Mouse (Mus musculus): Measurements from ENCODE around the gene Insig1. TPM values are rescaled to one million over a fixed set of nuclear protein-coding genes. Genes with fewer than 3 reads are reported as not detected.

The Insig1 gene
- polyA plus RNA-seq, 1 experiment from 2014 or later: 222 TPM

DNA sequence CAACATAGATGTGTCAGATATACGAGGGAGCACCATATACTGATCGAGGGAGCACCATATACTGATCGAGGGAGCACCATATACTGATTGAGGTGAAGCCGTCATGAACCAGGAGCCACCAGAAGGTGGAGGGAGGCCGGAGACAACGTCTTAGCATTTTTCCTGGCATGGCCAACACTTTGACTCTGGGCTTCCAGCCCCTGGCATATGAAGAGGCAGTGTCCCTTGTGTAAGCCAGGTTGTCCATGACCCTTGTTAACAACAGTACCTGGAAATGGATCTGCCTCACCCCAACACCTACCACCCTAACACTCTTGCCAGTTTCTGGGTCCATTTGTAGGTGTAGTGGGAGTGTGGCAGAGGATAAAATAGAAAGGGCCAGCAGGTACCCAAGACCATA is 23.7 kb downstream of the Insig1 start:
- no peaks in the 10 kb centered on the region for H3K9me3 ChIP-seq
- ATAC-seq: no peak
- no peaks in the 10 kb centered on the region for H3K27me3 ChIP-seq (replicated peaks)
- 75% methylated on average over 6 of the region's 6 CpGs for WGBS
- H3K4me3 ChIP-seq (replicated peaks): no peak overlapping the region
- H3K27ac ChIP-seq: no peak overlapping the region
- H3K4me1 ChIP-seq (replicated peaks): no peaks in the 10 kb centered on the region
- no peak overlapping the region for H3K4me2 ChIP-seq (replicated peaks)
- H3K9ac ChIP-seq: no peak overlapping the region
- H3K36me3 ChIP-seq: no peaks in the 10 kb centered on the region

DNA sequence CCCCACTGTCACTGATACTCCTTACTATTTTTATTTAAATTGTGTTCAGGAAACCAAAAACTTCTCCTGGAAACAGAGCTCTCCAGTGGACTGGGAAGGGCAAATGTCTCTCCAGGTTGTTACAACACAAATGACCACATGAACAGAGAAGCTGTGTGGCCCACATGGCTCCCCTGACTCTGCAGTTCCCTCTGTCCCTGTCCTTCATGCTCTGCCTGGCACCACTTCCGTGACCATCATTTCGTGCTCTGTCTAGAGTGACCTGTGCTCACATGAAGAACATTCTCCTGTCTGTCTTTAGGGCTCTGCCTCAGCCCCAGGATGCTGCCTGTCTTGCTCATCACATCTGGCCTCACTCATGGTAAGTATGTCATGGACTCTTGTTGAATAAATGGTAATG is 24.5 kb downstream of the Insig1 start:
- H3K4me3 ChIP-seq (replicated peaks): no peak overlapping the region
- no peaks in the 10 kb centered on the region for H3K9me3 ChIP-seq
- H3K27me3 ChIP-seq (replicated peaks): no peaks in the 10 kb centered on the region
- no peaks in the 10 kb centered on the region for H3K4me1 ChIP-seq (replicated peaks)
- H3K4me2 ChIP-seq (replicated peaks): no peak overlapping the region
- H3K27ac ChIP-seq: no peak overlapping the region
- 75% methylated on average over 2 of the region's 2 CpGs for WGBS
- ATAC-seq: no peak
- H3K36me3 ChIP-seq: no peaks in the 10 kb centered on the region
- no peak overlapping the region for H3K9ac ChIP-seq

DNA sequence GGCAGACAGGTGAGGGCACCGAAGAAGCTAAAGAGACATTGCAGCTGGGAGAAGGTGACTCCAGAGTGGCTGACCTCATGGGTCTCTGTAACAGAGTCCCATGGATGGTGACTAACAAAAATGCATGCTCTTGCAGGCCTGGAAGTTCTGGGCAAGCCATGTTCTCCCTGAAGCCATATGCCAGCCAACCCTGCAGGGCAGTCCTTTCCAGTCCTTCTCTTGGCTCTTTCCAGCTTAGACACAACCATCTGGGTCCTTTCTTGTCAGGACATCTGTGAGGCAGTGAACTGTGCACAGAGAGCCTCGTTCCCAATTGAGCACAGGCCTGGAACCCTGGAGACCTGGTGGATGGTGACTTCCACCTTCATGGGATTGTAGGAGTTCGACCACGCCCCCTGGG is 35.8 kb downstream of the Insig1 start:
- Histone ChIP-seq H3K9ac (no peak overlapping the region), H3K4me3 (replicated peaks) (no peak overlapping the region), H3K27ac (no peak overlapping the region), H3K4me1 (replicated peaks) (no peaks in the 10 kb centered on the region), H3K9me3 (no peaks in the 10 kb centered on the region), H3K27me3 (replicated peaks) (peaks cover 4% of the 10 kb centered on the region; the same call in 1 of the 2 replicates), H3K4me2 (replicated peaks) (no peak overlapping the region), H3K36me3 (no peaks in the 10 kb centered on the region)
- WGBS: 64% methylated on average over 4 of the region's 4 CpGs
- no peak for ATAC-seq

DNA sequence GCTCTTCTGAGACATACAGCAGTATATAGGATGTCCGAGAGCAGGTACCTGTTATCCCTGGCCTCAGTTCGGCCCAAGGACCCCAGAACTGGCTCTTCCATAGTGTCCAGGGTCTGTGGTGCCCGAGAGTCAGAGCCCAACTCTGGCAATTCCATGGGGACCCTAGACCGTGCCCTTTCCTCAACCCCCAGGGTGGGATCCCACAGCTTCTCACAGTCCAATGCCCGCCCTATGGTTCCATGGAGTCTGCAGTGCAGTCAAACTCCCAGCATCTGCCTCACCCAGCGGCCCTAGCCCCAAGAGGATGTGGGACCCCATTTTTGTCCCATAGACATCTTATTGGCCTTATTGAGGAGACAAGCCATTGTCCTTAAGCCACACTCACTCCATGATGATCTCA is 36.8 kb downstream of the Insig1 start:
- Histone ChIP-seq H3K4me1 (replicated peaks) (no peaks in the 10 kb centered on the region), H3K9ac (no peak overlapping the region), H3K27ac (no peak overlapping the region), H3K4me2 (replicated peaks) (no peak overlapping the region), H3K27me3 (replicated peaks) (peaks cover 4% of the 10 kb centered on the region; the same call in 1 of the 2 replicates), H3K36me3 (no peaks in the 10 kb centered on the region), H3K9me3 (no peaks in the 10 kb centered on the region), H3K4me3 (replicated peaks) (no peak overlapping the region)
- WGBS: 82% methylated on average over 6 of the region's 6 CpGs
- ATAC-seq: no peak

DNA sequence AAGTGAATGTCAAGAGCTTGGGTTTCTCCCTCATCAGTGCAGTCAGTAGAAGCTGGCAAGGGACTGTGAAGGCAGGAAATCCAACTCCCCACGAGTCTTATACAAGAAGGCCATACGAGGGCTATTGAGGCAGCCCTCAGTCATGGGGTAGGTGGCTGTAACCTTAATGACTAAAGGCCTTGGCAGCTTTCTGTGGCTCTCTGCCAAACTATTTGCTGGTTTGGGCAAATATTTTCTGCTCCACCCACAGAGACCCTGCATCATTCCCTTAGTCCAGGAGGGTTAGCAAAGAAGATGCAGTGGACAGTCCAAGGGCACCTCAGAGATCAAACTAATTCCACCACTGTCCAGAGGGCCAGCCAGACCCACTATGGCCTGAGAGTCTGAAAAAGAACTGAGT is 39.7 kb downstream of the Insig1 start:
- 56% methylated on average over 2 of the region's 2 CpGs for WGBS
- Histone ChIP-seq H3K4me3 (replicated peaks) (no peak overlapping the region), H3K4me1 (replicated peaks) (no peaks in the 10 kb centered on the region), H3K27ac (no peak overlapping the region), H3K27me3 (replicated peaks) (peaks cover 7% of the 10 kb centered on the region; the same call in 1 of the 2 replicates), H3K36me3 (no peaks in the 10 kb centered on the region), H3K9ac (no peak overlapping the region), H3K4me2 (replicated peaks) (no peak overlapping the region), H3K9me3 (no peaks in the 10 kb centered on the region)
- ATAC-seq: no peak

DNA sequence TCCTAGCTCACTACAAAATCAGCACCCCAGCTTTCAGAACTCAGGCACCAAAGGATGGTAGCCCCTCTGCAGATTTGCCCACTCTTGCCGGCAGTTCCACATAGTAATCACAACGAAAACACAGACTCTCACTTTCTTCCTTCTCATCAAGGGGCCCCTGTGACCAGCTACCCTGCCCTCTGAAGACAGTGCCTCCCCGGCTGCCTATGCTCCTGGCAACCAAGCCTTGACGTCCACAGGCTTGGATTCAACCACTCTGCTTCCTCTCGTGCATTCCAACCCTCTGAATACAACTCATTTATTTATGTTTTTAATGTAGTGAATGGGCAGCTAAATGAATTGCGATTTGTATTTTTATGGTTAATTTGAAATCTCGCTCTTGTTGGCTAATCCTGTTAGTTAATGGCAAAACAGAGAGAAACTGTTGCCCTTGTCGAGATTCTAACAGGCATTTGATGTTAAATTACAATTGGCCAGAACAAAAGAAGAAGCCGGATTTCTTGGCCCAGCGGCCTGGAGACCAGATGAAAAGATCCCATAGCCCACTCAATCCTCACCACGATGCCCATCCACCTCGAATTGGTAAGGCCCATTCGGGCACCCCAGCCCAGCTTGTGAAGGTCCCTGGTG is 46.2 kb downstream of the Insig1 start:
- Histone ChIP-seq H3K4me1 (replicated peaks) (0 out of 2 replicates have a peak, but pooled peaks cover 4% of the 10 kb centered on the region), H3K9ac (no peak overlapping the region), H3K36me3 (no peaks in the 10 kb centered on the region), H3K9me3 (no peaks in the 10 kb centered on the region), H3K27me3 (replicated peaks) (peaks cover 61% of the 10 kb centered on the region), H3K27ac (no peak overlapping the region), H3K4me2 (replicated peaks) (no peak overlapping the region), H3K4me3 (replicated peaks) (no peak overlapping the region)
- ATAC-seq: no peak
- whole genome bisulfite sequencing: 6% methylated on average over 13 of the region's 13 CpGs

DNA sequence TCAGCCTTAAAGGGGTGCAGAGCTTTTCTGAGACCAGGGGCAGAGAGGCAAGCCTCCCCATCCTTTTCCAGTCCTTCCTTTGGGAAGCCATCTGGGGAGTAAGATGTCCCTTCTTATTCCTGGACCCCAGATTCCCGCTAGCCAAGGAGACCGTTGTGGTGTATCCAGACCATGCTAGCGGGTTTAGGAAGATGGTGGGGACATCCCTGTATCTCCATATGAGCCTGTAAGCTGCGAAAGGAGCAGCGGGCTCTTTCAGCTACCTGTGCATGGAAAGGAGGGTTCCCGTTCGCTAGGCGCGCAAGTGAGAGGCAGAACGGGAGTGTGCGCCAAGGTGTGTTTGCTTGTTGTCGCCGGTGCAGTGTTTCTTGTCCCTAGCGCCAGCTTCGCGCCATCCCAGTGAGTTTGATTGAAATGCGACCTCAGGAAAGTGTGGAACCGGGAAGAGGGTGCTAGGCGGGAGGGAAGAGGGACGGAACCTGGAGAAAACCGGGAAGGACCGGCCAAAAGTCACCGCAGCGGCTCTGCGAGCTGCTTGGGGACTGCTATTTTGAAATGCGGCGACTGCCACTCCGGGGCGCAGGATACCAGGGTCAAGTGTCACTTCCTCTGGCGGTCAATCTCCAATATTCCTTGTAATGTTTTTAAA is 46.8 kb downstream of the Insig1 start:
- H3K4me3 ChIP-seq (replicated peaks): peak overlapping the region; percentile 22
- H3K4me1 ChIP-seq (replicated peaks): 0 out of 2 replicates have a peak, but pooled peaks cover 4% of the 10 kb centered on the region
- peak overlapping the region; percentile 58 for H3K4me2 ChIP-seq (replicated peaks)
- ATAC-seq: no peak
- WGBS: under 1% methylated on average over 30 of the region's 30 CpGs
- H3K9me3 ChIP-seq: no peaks in the 10 kb centered on the region
- H3K27ac ChIP-seq: no peak overlapping the region
- no peaks in the 10 kb centered on the region for H3K36me3 ChIP-seq
- H3K27me3 ChIP-seq (replicated peaks): peaks cover 65% of the 10 kb centered on the region
- no peak overlapping the region for H3K9ac ChIP-seq

DNA sequence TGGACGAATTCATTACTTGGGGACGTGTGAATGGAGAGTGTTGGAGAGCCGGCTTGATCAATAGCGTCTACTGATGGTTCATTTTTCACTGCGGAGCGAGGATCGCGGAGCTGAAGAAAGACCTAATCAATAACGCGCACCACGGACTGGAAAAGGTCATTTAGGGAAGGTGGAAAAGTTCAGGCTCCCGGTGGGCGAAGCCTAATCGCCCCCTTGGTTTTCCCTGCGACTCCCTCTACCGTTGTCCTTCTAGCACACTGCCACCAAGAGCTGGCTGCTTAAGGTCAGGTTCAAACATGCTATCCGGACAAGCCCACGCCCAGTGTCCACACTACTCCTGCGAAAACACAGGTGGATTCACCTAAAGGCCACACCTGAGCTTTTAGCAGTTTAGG is 47.4 kb downstream of the Insig1 start:
- no peak for ATAC-seq
- Histone ChIP-seq H3K4me1 (replicated peaks) (0 out of 2 replicates have a peak, but pooled peaks cover 6% of the 10 kb centered on the region), H3K27ac (no peak overlapping the region), H3K36me3 (no peaks in the 10 kb centered on the region), H3K9me3 (no peaks in the 10 kb centered on the region), H3K4me3 (replicated peaks) (peak overlapping the region; percentile 22), H3K9ac (no peak overlapping the region), H3K27me3 (replicated peaks) (peaks cover 70% of the 10 kb centered on the region), H3K4me2 (replicated peaks) (peak overlapping the region; percentile 58)
- WGBS: under 1% methylated on average over 19 of the region's 19 CpGs

DNA sequence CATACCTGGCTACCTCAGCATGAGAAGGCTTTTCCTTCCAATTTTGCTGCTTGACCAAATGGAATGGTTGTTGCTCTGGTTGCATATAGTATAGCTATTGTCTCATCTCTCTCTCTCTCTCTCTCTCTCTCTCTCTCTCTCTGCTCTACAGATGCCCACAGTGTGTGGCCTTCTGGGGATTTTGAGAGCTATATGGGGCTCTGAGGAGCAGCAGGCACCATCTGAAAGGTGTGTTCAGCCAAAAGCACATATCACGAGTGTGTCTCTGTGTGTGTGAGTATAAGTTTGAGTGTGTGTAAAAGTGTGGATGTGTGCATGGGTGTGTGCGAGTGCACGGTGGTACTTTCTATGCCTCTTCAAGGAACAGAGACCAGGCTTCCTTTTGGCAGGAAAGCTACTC is 48.4 kb downstream of the Insig1 start:
- Histone ChIP-seq H3K4me1 (replicated peaks) (0 out of 2 replicates have a peak, but pooled peaks cover 7% of the 10 kb centered on the region), H3K4me2 (replicated peaks) (no peak overlapping the region), H3K27ac (no peak overlapping the region), H3K36me3 (no peaks in the 10 kb centered on the region), H3K27me3 (replicated peaks) (peaks cover 77% of the 10 kb centered on the region), H3K4me3 (replicated peaks) (no peak overlapping the region), H3K9ac (no peak overlapping the region), H3K9me3 (no peaks in the 10 kb centered on the region)
- WGBS: 31% methylated on average over 3 of the region's 3 CpGs
- ATAC-seq: no peak

DNA sequence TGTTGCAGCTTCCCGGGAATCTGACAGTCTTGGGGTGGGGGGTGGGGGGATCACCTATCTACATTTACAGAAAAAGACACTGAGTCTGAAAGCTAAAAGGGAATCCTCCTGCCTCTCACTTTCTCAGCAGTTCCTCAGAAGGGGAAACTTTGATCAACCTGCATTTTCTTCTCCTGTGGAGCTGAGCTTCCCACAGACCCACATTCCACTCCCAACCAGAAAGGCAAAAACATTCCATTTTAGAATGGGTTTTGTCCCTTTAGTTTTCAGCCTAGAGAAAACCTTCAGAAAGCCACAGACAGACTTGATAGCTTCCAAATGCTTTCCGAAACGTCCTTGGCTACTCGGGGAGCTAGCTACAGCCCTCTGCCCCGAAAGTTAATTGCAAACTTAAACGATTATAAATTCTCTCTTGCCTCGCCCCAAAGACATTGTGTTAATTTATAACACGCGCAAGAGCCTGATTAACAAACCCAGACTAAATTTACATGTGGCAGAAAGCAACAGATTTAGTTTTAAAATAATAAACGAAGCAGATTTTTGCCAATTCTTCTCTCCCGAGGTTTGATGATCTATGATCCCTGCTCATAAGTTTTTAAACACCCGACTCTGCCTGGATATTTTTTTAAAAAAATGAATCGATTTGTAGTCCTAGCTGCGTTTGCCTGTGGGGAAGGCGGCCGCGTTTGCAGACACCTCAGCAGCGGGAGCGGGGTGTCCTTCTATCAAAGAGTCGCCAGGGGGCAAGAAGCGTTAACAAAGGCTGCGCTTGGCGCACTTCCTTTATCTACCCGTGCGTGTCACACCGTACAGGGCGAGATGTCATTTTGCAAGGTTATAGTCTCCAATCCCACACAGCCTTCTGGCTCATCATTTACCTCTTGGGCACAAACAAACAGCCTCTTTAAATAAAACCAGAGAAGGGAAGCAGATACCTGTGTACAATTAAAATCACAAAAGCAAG is 51.6 kb downstream of the Insig1 start:
- H3K27ac ChIP-seq: no peak overlapping the region
- H3K4me1 ChIP-seq (replicated peaks): 0 out of 2 replicates have a peak, but pooled peaks cover 7% of the 10 kb centered on the region
- no peak overlapping the region for H3K9ac ChIP-seq
- no peaks in the 10 kb centered on the region for H3K36me3 ChIP-seq
- no peak overlapping the region for H3K4me3 ChIP-seq (replicated peaks)
- peak; percentile 89 for ATAC-seq
- 0 out of 2 replicates have a peak overlapping the region, but pooled peaks have one; percentile 2 for H3K4me2 ChIP-seq (replicated peaks)
- H3K27me3 ChIP-seq (replicated peaks): peaks cover 92% of the 10 kb centered on the region
- H3K9me3 ChIP-seq: no peaks in the 10 kb centered on the region
- 1% methylated on average over 27 of the region's 27 CpGs for WGBS

DNA sequence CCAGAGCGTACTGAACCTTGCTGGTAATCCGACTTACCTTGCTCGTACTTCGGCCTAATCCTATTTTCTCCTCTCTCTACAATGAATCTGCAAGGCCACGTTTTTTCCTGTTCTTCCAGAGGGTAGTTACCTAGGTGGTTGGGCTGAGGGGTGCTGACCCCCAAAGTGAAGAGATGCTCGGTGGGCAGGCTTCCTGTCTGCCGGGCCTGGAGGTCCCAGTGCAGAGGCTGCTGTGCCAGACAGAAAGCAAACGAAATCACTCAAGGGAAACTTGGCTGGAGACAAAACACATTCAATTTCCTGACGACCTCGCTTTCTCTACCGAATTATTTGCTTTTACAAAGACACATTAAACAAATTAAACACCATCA is 52.3 kb downstream of the Insig1 start:
- Histone ChIP-seq H3K27ac (no peak overlapping the region), H3K36me3 (no peaks in the 10 kb centered on the region), H3K27me3 (replicated peaks) (peaks cover 92% of the 10 kb centered on the region), H3K9ac (no peak overlapping the region), H3K4me3 (replicated peaks) (no peak overlapping the region), H3K4me2 (replicated peaks) (0 out of 2 replicates have a peak overlapping the region, but pooled peaks have one; percentile 2), H3K9me3 (no peaks in the 10 kb centered on the region), H3K4me1 (replicated peaks) (0 out of 2 replicates have a peak, but pooled peaks cover 3% of the 10 kb centered on the region)
- WGBS: 3% methylated on average over 11 of the region's 11 CpGs
- ATAC-seq: no peak
